Mouse (Mus musculus) G1E (cell line): Measurements from ENCODE around the gene Ccdc107.

Source experiments
- CTCF ChIP-seq: IDR thresholded peaks from 2 replicates; pipeline ENCODE4 v1.5.1; 2012; ENCODE audit warnings: low read depth, low read length, inconsistent platforms, mixed read lengths
- GATA1 ChIP-seq: IDR thresholded peaks from 2 replicates; pipeline ENCODE4 v1.6.1; 2012; ENCODE audit warnings: borderline replicate concordance, low read length, inconsistent platforms, mixed read lengths
- POLR2AphosphoS5 ChIP-seq: IDR thresholded peaks from 2 replicates; pipeline ENCODE4 v1.6.1; 2012; ENCODE audit warnings: low read depth, low read length, inconsistent platforms; ENCODE audit not compliant: insufficient replicate concordance

GRCm38 (mm10) chr4:43528487-43528886 is 35.8 kb downstream of the Ccdc107 start:
- no peak for TF ChIP-seq CTCF
- no peak for TF ChIP-seq GATA1
- TF ChIP-seq POLR2AphosphoS5 = no peak
